Mouse (Mus musculus): ENCODE data around the gene Chchd6.

DNA sequence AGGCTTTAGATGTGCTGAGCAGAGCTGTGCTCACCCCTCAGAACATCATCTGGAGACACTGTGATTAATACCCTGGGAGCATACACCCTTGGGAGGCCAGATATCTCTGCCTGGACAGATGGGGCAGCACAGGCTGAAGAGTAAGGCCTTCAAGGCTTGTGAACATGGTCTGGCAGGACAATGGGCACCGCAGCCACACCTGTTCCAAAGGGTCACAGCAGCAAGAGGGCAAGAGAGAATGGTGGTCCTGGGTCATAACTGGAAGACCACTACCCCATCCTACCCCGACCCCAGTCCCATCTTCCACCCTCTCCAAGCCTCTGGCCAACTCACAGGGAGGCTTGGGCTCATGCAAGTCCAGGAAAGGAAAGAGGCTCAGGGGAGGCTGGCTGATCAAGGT, 244.9 kb downstream of the Chchd6 start:
- no peak for TF ChIP-seq CTCF (IDR thresholded peaks at IDR 0.05; ENCODE audit: low read depth)
- TF ChIP-seq EP300 (IDR thresholded peaks at IDR 0.05; ENCODE audit: low read depth), result no peak
